ENCODE assay signal across 8 mouse cellular contexts in the genomic region with DNA sequence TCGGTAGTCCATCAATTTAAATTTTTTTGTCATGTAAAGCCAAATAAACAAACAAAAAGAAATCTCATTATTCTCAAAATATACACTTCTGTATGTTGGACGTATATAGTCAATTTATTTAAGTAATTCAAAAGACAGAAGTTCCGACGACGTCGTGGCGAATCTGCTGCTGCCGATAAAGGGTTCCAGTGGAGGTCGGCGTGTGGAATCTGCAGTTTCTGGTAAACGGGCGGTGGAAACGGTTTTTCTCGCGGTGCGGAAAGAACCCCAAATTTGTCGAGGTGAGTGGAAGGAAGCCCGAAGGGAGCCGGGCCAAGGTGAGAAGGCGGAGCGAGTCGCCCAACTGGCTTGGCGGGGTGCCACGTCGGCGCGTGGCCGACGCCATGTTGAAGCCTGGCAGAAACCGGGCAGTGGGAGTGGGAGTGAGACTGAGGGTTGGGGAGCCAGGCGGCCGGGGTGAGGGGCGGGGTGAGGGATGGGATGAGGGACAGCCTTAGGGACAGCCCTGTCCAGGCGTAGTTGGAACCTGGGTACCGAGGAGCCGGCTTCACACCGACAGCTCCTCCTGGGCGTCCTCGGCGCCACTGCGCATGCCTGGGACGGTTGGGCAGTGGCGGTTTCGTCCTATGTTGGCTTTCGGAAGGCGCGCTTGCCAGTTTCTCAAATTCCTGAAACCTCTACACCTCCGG. TPM values are rescaled to one million over a fixed set of nuclear protein-coding genes. Genes with fewer than 3 reads are reported as not detected.
DNase-seq lines count a peak whose midpoint lies in the region; ATAC-seq and TF ChIP-seq lines count a peak whose summit lies in the region.

A gene (plus strand): TSS at position 169 of the 689 bp plus-strand sequence.

- peak within 1 kb of the TSS; percentile 67 for H3K4me3 ChIP-seq in cortical plate, adult 2 months (ENCODE audit: insufficient read depth, low read length)

- peak; percentile 73; the same call in 1 of the 2 replicates for TF ChIP-seq POLR2A in cortical plate, adult 2 months (IDR thresholded peaks at IDR 0.05; ENCODE audit: extremely low read depth, insufficient read depth, low read length)

- peak; percentile 52 for ATAC-seq in activated CD4-positive, CD25-positive, alpha-beta regulatory T cell, adult 4 months
- peak; percentile 77 for ATAC-seq in megakaryocyte progenitor cell, adult 5-6 weeks (replicated peaks; ENCODE audit: poor library complexity)

- H3K27ac ChIP-seq in cortical plate, adult 2 months (ENCODE audit: insufficient read depth, low read length), result peak within 1 kb of the TSS; percentile 77

- H3K4me1 ChIP-seq in cortical plate, adult 2 months (ENCODE audit: control insufficient read depth, insufficient read depth, low read length), result 0 out of 2 replicates have a peak, but pooled peaks cover 2% of the 10 kb centered on the region

- no peak for TF ChIP-seq CTCF in cortical plate, adult 2 months (IDR thresholded peaks at IDR 0.05; ENCODE audit: extremely low read depth, insufficient read depth, low read length)

- peak; percentile 82 to 89 for DNase-seq in gastrocnemius, adult 8-10 months (ENCODE audit: low spot score in 2 of 2)
- DNase-seq in hindlimb bud, embryonic 11.5 days (ENCODE audit: extremely low spot score, low read depth, low spot score), result peak; percentile 82
- DNase-seq in left cerebral cortex, adult 8-10 months (ENCODE audit: low spot score in 2 of 2), result peak; percentile 85 to 86
- peak; percentile 86 for DNase-seq in right cerebral cortex, postnatal 14 days
- peak; percentile 91 for DNase-seq in urinary bladder, postnatal 36 days (ENCODE audit: low spot score in 2 of 2)

RNA-seq across cellular contexts. Expression of the gene that starts here (rescaled TPM):
- polyA plus RNA-seq in activated CD4-positive, CD25-positive, alpha-beta regulatory T cell, adult 4 months (2017; shearing (Covaris generic)), result 10 to 100 TPM in 1 of 2 experiments, 1 to 10 TPM in 1; 5.0 to 12.3 TPM
- 11.5 TPM in 2 replicates for polyA plus RNA-seq in cortical plate, adult 2 months (2012; rRNA removed)
- total RNA-seq in gastrocnemius, adult 8-10 months (2022), result 10 to 100 TPM; 19.8 to 27.9 (median 25.2) TPM
- 10 to 100 TPM; 19.0 to 29.8 (median 23.9) TPM for total RNA-seq in left cerebral cortex, adult 8-10 months (2022)
- 2.8 and 6.4 TPM in 2 replicates for total RNA-seq in megakaryocyte progenitor cell, adult 5-6 weeks (2015)
- 5.4 and 9.0 TPM in 2 replicates for total RNA-seq in megakaryocyte progenitor cell, adult 5-6 weeks (2017)

Comparison
In these comparisons a context has a peak if more than half of its experiments do, and no peak if none do; other contexts are left out.
1. Peak in every context shown above with its lines: DNase-seq, ATAC-seq, H3K4me3 ChIP-seq and H3K27ac ChIP-seq.